Mouse (Mus musculus) cerebellum, adult 18-20 months (tissue): ENCODE measurements around the gene Lrig1.

ENCODE experiments used
- DNase-seq, 2 experiments: peaks; one replicate each; pipeline ENCODE4 v3.0.0; 2021

Lrig1 gene

DNA sequence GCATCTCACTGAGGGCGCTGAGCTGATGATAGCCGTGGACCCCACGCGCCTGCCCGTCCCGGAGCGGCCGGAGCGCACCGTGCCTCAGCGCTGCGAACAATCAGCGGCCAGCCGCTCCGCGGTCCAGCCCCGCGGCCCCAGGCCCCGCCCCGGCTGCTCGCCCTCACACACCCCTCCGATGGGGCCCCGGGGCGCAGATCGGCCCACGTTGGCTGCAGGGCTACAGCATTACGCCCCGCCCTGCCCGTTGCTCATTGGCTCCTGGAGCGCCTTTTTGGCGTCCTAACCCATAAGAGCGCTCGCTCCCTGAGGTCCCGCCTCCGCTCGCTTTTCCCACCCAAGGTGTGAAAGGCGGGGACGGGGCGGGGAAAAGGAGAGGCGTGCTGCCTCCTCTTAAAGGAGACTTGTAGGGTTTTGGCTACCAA is at the start of gene Lrig1:
Lrig1 (minus strand) TSS at position 92 of the 425 bp plus-strand sequence.
- DNase-seq, result peak; percentile 98 to 100

DNA sequence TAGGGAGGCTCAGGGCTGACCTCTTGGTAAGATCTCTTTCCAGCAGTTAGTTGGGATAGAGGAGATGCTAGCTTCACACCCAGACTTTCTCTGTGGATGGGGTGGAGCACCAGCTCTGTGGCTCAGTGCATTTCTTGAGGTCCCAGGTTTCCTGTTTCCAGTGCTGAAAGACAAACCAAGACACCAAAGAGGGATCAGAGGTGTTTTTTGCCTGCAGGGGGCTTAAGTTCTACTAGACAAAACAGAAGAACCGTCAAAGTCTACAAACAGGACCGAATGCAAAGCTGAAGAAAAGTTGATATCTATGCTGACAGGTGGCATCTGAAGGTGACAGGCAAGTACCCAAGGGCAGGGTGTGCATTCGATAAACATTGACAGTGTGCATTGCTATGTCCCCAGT is 49.7 kb upstream of the Lrig1 start:
- no peak for DNase-seq

DNA sequence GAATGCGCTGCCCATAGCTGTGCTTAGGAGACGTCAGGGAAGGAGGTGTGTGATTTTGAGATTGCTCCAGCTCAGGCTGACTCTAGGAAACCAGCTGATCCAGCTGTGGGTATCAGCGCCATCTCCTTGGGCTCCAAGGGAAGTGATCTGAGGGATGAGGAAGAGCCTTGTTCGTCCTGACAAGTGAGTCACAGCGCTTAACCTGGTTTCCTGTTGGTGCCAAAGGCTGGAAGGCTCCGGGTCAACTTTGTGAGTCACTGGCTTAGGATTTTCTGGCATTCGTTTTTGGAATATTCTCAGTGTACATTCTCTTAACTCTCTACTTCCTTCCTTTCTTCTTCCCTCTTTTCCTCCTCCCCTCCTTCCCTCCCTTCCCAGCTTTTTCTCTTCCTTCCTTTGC is 48.4 kb upstream of the Lrig1 start:
- DNase-seq, result no peak

DNA sequence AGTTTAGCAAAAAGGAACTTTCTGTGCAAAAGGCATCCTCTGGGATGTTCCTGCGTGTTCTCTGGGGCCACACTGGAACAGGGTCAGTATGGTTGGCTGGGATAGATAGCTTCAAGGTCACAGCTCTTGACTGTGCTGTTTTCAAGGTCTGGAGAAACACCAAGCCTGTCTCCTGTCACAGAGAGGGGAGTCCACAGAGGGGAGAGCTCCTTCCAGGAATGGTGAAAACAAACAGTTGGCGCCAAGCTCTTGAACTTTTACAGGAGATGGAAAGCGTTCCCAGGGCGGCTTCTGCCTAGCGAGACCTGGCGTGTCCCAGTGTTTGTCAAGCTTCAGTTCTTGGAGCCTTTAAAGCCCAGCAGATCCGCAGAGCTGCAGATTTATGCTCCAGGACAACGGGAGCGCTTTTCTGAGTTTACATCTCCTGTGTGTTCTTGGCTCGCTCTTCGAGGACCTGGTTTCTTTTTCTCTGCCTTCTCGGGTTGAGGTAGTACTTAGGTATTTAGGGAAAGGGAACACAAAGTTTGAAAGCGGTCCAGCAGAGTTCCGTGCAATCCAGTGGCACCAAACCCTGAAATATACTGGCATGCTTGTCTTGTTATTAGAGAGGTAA is 40.3 kb upstream of the Lrig1 start:
- DNase-seq, result no peak

DNA sequence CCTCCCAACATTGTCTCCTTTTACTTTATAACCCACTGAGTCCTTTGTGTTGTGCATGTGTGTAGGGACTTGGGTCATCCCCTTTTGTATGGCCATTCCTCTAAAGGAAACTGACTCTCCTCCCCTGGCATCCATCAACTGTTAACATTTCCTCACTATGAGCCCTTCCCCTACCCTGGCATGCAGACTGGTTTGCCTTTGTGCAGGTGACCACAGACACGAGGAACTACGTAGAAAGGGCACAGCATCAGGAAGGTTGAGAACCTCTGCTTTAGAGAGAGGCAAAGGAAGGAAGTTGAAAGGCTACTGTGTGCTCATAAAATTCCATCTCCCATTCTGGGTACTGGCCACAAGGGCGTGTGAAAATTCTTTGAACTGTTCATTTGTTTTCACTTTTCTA is 38.7 kb upstream of the Lrig1 start:
- DNase-seq, result no peak

DNA sequence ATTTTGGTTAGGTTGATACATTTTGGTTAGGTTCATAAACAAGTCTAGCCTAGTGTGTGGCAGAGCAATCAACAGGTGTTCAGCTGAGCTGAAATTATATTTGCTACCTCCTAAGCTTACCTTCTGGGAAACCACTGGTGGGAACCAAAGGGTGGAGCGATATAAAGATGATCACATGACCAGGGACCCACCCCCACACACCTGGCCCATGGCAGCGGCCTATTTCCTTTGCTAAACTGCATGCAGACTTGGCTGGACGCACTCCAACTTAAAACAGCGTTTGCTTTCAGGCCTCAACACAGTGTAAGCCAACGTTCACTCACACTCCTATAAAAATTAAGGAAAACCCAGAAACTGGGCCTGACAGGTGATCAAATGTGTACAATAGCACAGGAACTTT is 33.9 kb upstream of the Lrig1 start:
- DNase-seq, result no peak

DNA sequence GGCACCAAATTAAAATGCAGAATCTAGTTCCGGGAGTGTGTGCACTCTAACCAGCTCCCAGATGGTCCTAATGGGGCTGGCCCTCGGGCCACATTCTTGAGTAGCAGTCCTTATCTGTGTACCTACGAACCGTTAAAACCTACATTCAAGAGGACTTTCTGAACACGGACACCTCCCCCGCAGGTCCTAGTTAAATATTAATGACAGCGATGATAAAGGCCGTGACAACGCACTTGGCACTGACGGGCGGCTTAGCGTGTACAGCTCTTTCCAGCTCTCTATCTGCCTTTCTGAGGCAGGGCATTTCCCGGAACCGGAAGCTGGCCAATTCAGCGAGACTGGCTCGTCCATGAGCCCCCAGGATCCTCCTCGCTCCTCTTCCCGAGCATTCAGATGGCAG is 29.9 kb upstream of the Lrig1 start:
- DNase-seq, result peak in 1 of 2 experiments; percentile 4

DNA sequence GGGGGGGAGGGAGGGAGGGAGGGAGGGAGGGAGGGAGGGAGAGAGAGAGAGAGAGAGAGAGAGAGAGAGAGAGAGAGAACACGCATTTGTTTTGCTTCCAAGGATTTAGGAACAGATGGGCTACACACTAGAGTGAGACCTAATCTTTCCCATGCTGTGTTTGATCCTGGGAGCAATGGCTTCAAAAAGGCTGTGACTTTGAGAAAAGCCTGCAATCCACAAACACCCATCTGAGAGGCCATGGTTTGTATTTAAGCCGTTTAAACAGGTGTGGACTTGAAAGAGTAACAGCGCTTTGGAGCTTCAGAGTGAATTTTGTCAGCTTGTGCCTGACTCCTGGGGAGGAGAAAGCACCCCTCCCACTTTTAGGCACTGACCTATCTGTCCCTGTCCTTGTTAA is 29.2 kb upstream of the Lrig1 start:
- no peak for DNase-seq

DNA sequence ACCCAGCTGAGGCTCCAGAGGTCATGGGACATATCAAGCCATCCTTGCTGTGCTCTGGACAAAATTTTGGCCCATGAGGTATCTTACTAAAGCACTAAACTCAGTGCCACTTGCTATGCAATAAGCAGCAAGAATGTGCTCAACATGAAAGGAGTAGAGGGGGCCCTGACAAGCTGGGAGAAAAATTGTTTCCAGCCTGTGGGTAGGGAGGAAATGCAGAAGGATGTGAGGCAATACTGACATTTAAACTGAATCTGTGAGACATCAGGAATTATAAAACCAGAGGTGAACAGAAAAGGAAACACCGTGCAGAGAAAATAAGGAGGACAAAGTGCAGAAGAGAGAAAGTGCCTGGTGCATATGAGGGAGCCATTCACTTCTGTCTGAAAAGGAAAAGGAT is 24.7 kb upstream of the Lrig1 start:
- DNase-seq, result no peak

DNA sequence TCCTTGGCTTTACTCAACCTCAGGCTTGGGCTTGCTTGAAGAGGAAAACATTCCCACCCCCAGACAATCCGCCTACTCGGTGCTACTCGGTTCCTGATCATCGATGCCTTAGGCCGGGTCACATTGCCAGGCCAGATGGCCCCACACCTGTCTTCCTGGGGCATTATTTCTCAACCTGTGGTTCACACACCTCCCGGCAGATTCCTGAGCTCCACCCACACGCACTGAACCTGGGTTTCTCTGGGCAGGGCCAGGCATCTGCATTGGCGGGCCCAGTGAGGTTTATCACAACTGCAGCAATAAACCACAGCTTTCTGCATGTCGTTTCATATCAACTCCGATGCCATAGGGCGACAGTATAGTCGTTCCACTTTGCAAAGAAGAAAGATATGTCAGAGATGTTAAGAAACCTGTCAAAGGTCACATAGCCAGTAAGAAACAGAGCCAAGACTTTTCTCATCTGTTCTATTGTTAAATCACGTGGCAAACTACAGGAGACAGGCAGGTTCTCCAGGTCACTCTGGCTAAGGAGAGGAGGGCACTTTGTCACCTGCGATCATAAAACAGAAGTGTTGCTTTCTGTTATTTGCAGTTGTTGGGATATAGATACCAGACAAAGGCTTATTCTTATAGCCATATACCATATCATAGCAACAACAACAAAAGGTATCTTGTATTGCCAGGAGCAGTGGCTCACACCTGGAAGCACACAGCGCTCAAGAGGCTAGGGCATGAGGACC is 18.8 kb upstream of the Lrig1 start:
- no peak for DNase-seq

DNA sequence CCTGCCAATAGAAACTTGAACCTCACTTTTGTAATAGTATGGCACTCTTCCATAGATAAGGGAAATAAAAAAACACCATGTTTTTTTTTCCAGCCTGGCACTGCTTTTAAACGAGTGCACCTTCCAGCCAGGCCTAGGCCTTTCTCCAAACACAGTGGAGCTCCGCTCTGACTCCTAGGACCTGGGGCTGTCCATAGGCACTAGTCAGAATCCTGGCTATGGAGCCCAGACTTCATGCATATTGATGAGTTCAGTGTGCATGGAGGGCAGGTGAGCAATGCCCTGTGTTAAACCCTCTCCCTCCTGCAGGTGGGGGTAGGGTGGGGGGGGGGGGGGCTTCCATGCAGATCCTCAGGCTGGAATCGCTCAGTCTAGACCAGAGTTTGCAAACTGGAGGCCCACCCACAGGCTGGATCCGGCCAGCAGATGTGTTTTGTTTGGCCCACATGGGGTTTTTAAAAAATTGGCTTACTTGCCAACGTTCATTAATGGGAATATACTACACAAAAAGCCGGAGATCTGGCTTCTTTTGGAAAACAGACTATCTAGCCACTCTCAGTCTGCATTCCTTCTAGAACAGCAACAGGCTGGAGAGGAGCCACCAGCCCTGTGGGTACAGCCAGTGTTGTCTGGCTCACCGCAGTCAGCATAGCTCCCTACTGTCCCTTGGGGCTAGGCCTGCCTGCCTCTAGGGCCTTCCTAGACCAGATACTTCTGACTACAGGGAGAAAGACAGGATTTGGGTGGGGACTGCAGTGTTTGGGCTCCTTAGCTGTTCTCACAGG is 17.9 kb upstream of the Lrig1 start:
- peak in 1 of 2 experiments; percentile 21 for DNase-seq

DNA sequence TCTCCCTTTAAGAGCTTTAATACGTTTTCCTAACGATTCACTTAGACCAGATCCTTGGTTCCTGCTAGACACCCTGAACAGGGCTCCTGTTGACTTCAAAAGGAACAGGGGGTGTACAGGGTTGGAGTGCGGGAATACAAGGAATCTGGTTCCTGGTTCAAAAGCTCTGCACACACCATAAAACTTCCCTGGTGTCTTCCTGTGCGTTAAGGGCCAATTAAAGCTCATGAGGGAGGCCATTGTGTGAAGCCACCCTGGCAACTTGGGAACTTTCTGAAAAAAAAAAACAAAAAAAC is 15.6 kb upstream of the Lrig1 start:
- no peak for DNase-seq

DNA sequence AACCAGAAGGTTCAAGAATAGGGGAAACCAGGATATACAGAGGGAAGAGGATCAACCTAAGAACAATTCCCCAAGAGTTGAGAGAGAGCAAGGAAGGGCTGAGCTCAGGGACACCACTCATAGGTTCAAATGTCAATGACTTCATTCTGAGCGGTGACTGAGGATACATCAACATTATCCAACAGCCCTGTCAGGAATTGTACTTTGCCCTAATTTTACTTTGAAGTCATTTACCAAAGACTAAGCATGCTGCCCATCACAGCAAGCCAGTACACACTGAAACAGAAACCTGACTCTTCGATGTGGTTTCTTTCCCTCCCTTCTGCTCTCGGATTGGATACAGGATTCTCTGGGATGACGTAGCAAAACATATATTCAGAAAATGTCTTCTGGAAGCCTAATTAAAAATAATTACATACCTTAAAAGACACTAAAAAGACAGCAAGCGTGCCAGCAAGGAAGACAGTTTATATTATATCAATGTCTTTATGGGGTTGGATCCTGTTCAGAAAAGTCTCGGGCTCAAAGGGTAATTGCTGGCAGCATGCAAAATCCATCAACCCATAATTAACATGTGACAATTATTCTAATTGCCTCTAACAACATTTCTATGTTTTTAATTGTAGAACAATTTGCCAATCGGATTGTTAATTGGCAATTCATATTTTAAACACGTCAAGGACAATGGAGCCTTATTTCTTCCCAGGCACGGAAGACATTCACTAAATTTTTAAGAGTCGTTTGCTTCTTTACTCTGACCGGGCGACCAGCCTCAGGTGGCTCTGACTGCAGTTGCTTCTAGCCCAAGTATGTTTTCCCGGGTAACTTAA is 15.1 kb upstream of the Lrig1 start:
- no peak for DNase-seq

DNA sequence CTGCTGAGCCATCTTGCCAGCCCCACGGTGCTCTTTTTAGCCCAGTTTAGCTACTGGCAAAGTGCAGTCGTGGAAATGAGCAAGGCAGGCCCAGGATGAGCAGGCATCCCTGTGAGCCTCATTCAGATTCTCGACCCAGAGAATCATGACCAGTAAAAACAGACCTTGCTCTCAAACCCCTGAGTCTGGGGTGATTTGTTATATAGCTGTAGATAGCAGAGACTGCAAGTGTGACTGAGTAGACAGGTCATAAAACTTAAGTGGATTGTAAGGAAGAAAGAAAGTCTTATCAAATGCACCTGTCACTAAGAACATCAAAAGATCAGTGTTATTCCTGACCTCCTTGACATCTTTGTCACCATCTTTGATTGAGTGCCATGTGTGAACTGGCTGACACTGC is 9.9 kb upstream of the Lrig1 start:
- no peak for DNase-seq

DNA sequence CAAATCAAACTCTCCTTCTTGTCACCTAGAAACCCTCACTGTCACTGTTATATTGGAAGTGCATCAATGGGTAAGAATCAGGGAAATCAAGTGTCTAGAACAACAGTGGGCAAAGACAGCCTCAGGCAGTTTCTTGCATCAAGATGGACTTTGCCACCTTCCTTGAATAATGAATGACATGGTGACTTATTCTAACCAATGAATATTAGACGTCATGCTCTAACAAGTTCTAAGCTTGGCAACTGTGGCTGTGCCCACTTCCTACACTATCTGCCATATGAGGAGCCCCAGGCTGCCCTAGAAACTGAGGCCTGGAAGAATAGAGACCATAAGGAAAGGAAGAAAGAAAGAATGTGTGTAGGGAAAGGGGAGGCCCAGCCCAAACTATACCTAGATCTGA is 9.2 kb upstream of the Lrig1 start:
- no peak for DNase-seq

DNA sequence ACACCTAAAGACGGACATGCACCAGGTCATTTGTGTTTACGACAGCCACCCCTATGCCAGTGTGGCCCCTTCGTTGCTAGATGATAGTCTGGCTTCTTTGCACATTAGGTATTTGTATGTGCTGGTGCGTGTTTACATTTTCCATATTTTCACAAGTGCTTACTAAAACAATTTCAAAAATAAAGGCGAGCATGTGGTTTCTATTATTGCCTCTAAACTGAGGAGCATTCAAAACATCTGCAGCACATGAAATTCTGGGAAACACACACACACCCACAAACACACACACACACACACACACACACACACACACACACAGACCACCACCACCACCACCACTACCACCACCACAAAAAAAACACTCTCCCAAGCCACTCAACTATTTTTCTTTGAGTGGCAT is 7.3 kb upstream of the Lrig1 start:
- no peak for DNase-seq

DNA sequence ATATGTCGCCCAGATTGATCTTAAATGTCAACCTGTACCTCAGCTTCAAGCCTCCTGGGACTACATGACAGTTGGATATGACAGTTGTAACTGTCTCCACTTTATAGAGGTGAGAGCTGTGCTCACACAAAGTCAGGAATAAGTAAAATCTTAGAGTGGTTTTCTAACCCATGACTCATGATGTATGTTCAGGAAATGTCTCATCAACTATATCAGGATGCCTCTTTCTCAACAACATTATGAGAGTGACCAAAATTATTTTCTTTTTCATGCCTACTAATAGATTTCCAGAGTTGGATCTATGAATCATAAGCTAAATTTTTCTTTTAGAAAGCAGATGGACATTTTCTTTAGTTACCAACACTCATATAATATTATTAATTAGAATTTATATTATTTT is 6.0 kb upstream of the Lrig1 start:
- no peak for DNase-seq

DNA sequence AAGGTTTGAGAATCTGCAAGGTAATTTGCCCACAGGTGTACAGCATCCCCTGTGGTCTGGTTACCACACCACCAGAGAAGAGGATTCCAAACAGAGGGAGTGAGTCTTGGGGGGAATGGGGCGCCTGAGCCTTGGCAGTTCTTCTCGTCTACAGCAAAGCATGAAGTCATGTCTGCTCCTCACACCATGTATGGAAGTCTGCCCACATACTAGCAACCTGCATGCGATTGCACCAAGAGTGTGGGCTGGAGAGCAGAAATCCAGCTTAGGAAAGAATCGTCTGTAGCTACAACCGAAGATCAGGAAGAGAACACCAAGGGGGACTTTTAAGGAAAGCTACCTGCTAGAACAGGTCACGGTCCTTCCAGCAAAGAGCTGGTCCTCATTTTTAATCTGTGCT is 3.0 kb upstream of the Lrig1 start:
- DNase-seq, result no peak

DNA sequence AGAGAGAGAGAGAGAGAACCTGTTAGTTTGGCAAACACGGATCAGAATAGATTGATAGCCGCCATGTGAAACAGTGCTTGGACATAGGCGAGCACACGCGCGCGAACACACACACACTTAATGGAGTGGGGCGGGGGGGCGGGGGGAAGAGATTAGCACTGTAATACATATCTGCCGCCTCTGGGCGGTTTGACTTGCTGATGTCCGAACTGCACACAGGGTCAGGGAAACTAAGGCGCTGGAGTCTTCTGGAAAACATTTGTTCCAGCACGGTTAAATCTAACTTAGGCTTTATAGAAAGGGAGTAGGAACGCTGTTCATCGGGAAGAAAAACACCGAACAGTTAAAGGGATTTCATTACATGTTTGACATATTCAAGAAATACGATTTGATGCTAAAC is 1.1 kb upstream of the Lrig1 start:
- DNase-seq, result no peak

DNA sequence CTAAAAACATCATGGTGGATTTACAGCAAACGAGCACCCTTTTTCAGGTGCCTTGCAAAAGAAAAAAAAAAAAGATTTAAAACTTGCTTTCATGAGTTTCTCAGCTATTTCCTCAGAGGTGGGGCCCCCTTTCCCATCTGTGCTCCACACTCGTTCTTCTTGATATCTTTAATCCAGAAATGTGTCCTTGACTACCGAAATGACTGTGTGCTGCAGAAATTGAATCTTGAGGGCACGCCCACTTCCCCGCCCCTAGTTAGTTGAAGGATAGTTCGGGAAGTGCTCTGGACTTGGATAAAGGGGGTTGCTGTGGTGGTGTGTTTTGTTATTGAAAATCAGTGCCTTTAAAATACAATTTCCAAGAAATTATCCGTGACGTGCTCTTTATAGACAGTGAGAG is 654 bp upstream of the Lrig1 start:
- DNase-seq, result peak; percentile 60 to 62

DNA sequence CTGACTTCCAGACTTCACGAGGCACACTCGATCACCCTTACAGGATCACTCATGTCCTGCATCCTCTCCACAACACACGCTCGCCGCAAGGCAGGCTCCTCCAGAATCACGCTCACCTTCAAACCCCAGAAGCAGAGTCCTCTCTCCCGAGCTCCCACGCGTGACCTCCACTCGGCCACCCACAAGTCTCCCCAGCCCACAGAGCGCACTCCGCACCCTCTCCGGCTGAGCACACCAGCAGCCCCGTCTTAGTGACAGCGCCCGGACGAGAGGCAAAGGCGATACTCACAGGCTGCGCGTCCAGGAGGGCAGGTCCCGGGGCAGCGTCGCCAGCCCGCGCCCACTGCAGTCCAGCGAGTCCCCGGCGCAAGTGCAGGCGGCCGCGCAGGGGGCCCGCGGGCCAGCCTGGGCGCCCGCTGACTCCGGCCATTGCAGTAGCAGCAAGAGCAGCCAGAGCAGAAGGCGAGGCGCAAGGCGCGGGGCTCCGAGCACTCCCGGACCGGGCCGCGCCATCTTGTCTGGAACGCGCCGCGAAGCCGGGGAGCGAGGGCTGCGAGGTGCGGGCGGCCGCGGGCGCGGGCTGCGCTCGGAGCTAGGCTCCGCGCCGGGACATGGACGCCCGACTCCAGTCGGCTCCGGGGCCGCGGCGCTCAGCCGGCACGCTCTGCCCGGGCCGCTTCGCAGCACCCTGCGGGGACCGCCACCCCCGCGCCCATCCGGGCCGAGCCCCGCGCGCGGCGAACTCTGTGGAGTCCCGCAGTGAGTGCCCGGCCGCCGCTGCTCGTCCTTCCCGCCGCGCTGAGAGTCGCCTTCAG is 578 bp downstream of the Lrig1 start:
- peak; percentile 53 to 76 for DNase-seq

DNA sequence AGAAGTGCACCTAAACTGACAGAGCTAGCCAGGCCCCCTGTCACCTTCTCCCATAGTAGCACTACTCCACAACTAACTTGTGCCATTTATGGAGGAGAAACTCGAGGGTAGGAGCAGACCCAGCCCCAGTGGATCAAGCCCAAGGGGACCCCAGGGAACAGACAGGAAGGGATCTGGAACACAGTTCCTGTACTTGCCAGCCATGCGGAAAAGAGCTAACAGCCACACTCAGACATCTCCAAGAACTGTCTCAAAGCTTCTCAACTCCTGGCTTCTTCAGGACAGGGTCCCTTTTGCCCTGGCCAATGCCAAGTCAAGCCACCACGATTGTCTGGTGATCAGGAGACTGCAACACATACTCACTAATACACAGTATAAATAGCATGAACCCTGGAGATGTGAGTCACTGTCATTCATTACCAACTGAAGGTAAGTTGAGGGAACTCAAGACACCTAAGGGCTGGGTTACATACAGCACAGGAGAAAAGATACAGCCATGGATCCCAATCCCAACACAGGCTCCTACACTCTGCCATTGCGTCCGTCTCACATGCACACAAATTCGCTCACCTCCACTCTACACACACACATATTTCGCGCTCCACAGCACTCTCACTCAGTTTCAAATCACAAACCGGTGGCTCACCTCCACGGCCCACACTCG is 1.3 kb downstream of the Lrig1 start:
- DNase-seq, result peak in 1 of 2 experiments; percentile 32
